Mouse (Mus musculus) heart, adult 2 months (tissue): Measurements from ENCODE around the gene Psen1.

ENCODE experiments used
- CTCF ChIP-seq: fragments of 200-600 bp; IDR thresholded peaks from 2 replicates; pipeline ENCODE4 v1.8.1; 2022; ENCODE audit warnings: antibody characterized with exemption, mild to moderate bottlenecking, moderate library complexity
- POLR2A ChIP-seq: fragments of 200-500 bp; IDR thresholded peaks from 2 replicates; pipeline ENCODE4 v1.6.1; 2011; ENCODE audit warnings: mild to moderate bottlenecking, low read depth, low read length, control low read depth; ENCODE audit not compliant: insufficient read depth

DNA sequence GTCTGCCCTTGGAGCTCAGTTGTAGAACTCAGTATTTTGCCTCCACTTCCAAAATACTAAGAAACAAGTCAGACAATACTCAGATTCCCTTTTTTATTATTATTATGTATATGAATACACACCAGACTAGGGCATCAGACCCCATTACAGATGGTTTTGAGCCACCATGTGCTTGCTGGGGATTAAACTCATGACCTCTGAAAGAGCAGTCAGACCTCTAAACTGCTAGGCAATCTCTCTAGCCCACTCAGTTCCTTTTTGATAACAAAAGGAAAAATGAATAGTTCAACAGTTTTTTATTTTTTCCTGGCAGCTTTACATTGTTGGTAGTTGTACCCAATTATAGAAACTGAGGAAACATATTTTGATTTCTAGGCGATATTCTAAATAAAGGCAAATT lies 2.5 kb upstream of the Psen1 start:
- TF ChIP-seq POLR2A (no peak), CTCF (no peak)
